Mouse (Mus musculus): ENCODE data around the gene Slc39a13.

GRCm38 (mm10) chr2:91086392-91087237 lies 16.4 kb upstream of the Slc39a13 start:
- TF ChIP-seq CTCF (IDR thresholded peaks at IDR 0.05; ENCODE audit: low read depth, low read length) (no peak), POLR2A (IDR thresholded peaks at IDR 0.05; ENCODE audit: extremely low read depth, insufficient read depth, low read length) (no peak)
